Comparison of ENCODE assay signal across 8 mouse cellular contexts in genomic region chr5:134455914-134456423, GRCm38 (mm10). TPM values are rescaled to one million over a fixed set of nuclear protein-coding genes. Genes with fewer than 3 reads are reported as not detected.
DNase-seq lines count a peak whose midpoint lies in the region; ATAC-seq and TF ChIP-seq lines count a peak whose summit lies in the region.

No protein-coding gene starts in this region.

- peak overlapping the region; percentile 92 for H3K27ac ChIP-seq in heart, embryonic 13.5 days (replicated peaks)
- H3K27ac ChIP-seq in kidney, embryonic 15.5 days = peak overlapping the region; percentile 91
- peak overlapping the region; percentile 79 for H3K27ac ChIP-seq in lung, postnatal 0 days (ENCODE audit: low read length)

- H3K27me3 ChIP-seq in heart, embryonic 13.5 days (replicated peaks) = no peaks in the 10 kb centered on the region
- no peaks in the 10 kb centered on the region for H3K27me3 ChIP-seq in kidney, embryonic 15.5 days
- H3K27me3 ChIP-seq in lung, postnatal 0 days (replicated peaks; ENCODE audit: insufficient read depth, low read length) = no peaks in the 10 kb centered on the region

- peaks cover 26% of the 10 kb centered on the region for H3K4me1 ChIP-seq in heart, embryonic 13.5 days
- H3K4me1 ChIP-seq in kidney, embryonic 15.5 days = peaks cover 26% of the 10 kb centered on the region
- H3K4me1 ChIP-seq in lung, postnatal 0 days (ENCODE audit: insufficient read depth, low read depth, low read length) = peaks cover 5% of the 10 kb centered on the region

- TF ChIP-seq EP300 in lung, postnatal 0 days (IDR thresholded peaks at IDR 0.05) = no peak

- H3K36me3 ChIP-seq in heart, embryonic 13.5 days = peaks cover 21% of the 10 kb centered on the region
- peaks cover 11% of the 10 kb centered on the region for H3K36me3 ChIP-seq in kidney, embryonic 15.5 days
- no peaks in the 10 kb centered on the region; the same call in 1 of the 2 replicates for H3K36me3 ChIP-seq in lung, postnatal 0 days (ENCODE audit: insufficient read depth, low read length)

- peak overlapping the region; percentile 79 for H3K4me2 ChIP-seq in heart, embryonic 13.5 days
- peak overlapping the region; percentile 85 for H3K4me2 ChIP-seq in kidney, embryonic 15.5 days
- H3K4me2 ChIP-seq in lung, postnatal 0 days (replicated peaks; ENCODE audit: low read depth, low read length) = peak overlapping the region; percentile 82

- peak; percentile 50 for DNase-seq in 416B (ENCODE audit: low read depth)
- DNase-seq in Muller cell, postnatal 12 days (ENCODE audit: inconsistent ontology term) = peak; percentile 71
- DNase-seq in cerebellum, postnatal 36 days = peak; percentile 43 to 44
- peak; percentile 73 for DNase-seq in lung, postnatal 0 days (ENCODE audit: low spot score)
- peak; percentile 75 for DNase-seq in retina, embryonic 14.5 days (ENCODE audit: low spot score)
- DNase-seq in spleen, adult 18-20 months = no peak

- 0% methylated on average over 13 of the region's 17 CpGs for WGBS in heart, embryonic 13.5 days
- under 1% methylated on average over 17 of the region's 17 CpGs for WGBS in kidney, embryonic 15.5 days
- WGBS in lung, postnatal 0 days = 4% methylated on average over 11 of the region's 17 CpGs

- H3K9me3 ChIP-seq in heart, embryonic 13.5 days = no peaks in the 10 kb centered on the region
- H3K9me3 ChIP-seq in kidney, embryonic 15.5 days (replicated peaks) = 0 out of 2 replicates have a peak, but pooled peaks cover 6% of the 10 kb centered on the region
- no peaks in the 10 kb centered on the region for H3K9me3 ChIP-seq in lung, postnatal 0 days (ENCODE audit: low read length)

- H3K4me3 ChIP-seq in heart, embryonic 13.5 days = peak overlapping the region; percentile 73
- peak overlapping the region; percentile 69 for H3K4me3 ChIP-seq in kidney, embryonic 15.5 days (replicated peaks)
- H3K4me3 ChIP-seq in lung, postnatal 0 days (ENCODE audit: low read depth, low read length) = peak overlapping the region; percentile 65

- peak overlapping the region; percentile 95 for H3K9ac ChIP-seq in heart, embryonic 13.5 days
- H3K9ac ChIP-seq in kidney, embryonic 15.5 days = peak overlapping the region; percentile 84
- H3K9ac ChIP-seq in lung, postnatal 0 days (replicated peaks; ENCODE audit: low read depth) = peak overlapping the region; percentile 69

- ATAC-seq in heart, embryonic 13.5 days (ENCODE audit: extremely low read depth, insufficient number of reproducible peaks, low FRiP score, low TSS enrichment) = peak; percentile 16; the same call in 1 of the 2 replicates
- peak; percentile 59 for ATAC-seq in kidney, embryonic 15.5 days (replicated peaks; ENCODE audit: low FRiP score)
- ATAC-seq in lung, postnatal 0 days = peak; percentile 50

- no peak for TF ChIP-seq CTCF in lung, postnatal 0 days (IDR thresholded peaks at IDR 0.05)

RNA-seq across cellular contexts. Expression of gene Gtf2ird1, which starts 0.5 kb away (rescaled TPM):
- polyA plus RNA-seq in heart, embryonic 13.5 days (2015; fragmentation: Nextera tagmentation; extraction: Ambion mirVana) = 53.4 and 56.5 TPM in 2 replicates
- 77.5 and 84.3 TPM in 2 replicates for polyA plus RNA-seq in kidney, embryonic 15.5 days (2015; fragmentation: Nextera tagmentation; extraction: Ambion mirVana)
- 31.9 and 36.1 TPM in 2 replicates for polyA plus RNA-seq in lung, postnatal 0 days (2015; fragmentation: Nextera tagmentation; extraction: Ambion mirVana)

Comparison
In these comparisons a context has a peak if more than half of its experiments do, and no peak if none do; other contexts are left out.
1. DNase-seq: peak in 416B (single experiment), Muller cell, postnatal 12 days (single experiment), cerebellum, postnatal 36 days (2 of 2), lung, postnatal 0 days (single experiment) and retina, embryonic 14.5 days (single experiment); none in spleen, adult 18-20 months (0 of 2).
2. Peak in every context shown above with its lines, with median percentiles within 50 percentile points of each other: ATAC-seq, H3K27ac ChIP-seq, H3K4me2 ChIP-seq, H3K4me3 ChIP-seq and H3K9ac ChIP-seq.